Mouse (Mus musculus): Measurements from ENCODE around the gene Mtr.

GRCm38 (mm10) chr13:12198486-12198885 lies 59.4 kb downstream of the Mtr start:
- TF ChIP-seq CTCF (IDR thresholded peaks at IDR 0.05; ENCODE audit: borderline replicate concordance, insufficient read depth, low read depth, low read length) (no peak), POLR2A (IDR thresholded peaks at IDR 0.05; ENCODE audit: borderline replicate concordance, insufficient read depth, low read length) (no peak)
